In genomic region chr11:96404016-96404604, GRCm38 (mm10) we compare ENCODE assay signal across 14 mouse cellular contexts. TPM values are rescaled to one million over a fixed set of nuclear protein-coding genes. Genes with fewer than 3 reads are reported as not detected.
DNase-seq lines count a peak whose midpoint lies in the region; ATAC-seq lines count a peak whose summit lies in the region.
"Had no signal": no experiment of that assay in that cellular context is flagged by ENCODE, and none has a peak within 500 bp of the region (broad histone marks: within the 10 kb centered on the region; RNA-seq: fewer than 3 reads in every experiment).

No protein-coding gene starts in this region.

- peaks cover 9% of the 10 kb centered on the region for H3K4me1 ChIP-seq in hindbrain, embryonic 16.5 days (ENCODE audit: control insufficient read depth, insufficient read depth, low read depth, low read length)
- no peaks in the 10 kb centered on the region for H3K4me1 ChIP-seq in hindbrain, embryonic 11.5 days (replicated peaks; ENCODE audit: control insufficient read depth, insufficient read depth, low read length)
- peaks cover 58% of the 10 kb centered on the region for H3K4me1 ChIP-seq in neural tube, embryonic 13.5 days (replicated peaks)

- WGBS in hindbrain, embryonic 16.5 days, result 57% methylated on average over 10 of the region's 10 CpGs
- 60% methylated on average over 10 of the region's 10 CpGs for WGBS in hindbrain, embryonic 11.5 days
- WGBS in neural tube, embryonic 13.5 days, result 45% methylated on average over 10 of the region's 10 CpGs

- no peak overlapping the region for H3K4me3 ChIP-seq in hindbrain, embryonic 16.5 days (ENCODE audit: low read length)
- H3K4me3 ChIP-seq in hindbrain, embryonic 11.5 days (ENCODE audit: low read depth, low read length), result no peak overlapping the region
- no peak overlapping the region for H3K4me3 ChIP-seq in neural tube, embryonic 13.5 days
- H3K4me3 ChIP-seq: liver, embryonic 13.5 days had no signal

- H3K27me3 ChIP-seq in hindbrain, embryonic 16.5 days (replicated peaks; ENCODE audit: control insufficient read depth, insufficient read depth, low read length), result no peaks in the 10 kb centered on the region
- H3K27me3 ChIP-seq in hindbrain, embryonic 11.5 days (ENCODE audit: control insufficient read depth, insufficient read depth, low read length), result no peaks in the 10 kb centered on the region
- H3K27me3 ChIP-seq in neural tube, embryonic 13.5 days, result no peaks in the 10 kb centered on the region

- 0 out of 2 replicates have a peak overlapping the region, but pooled peaks have one; percentile 6 for H3K9ac ChIP-seq in hindbrain, embryonic 16.5 days (ENCODE audit: low read depth, low read length)
- H3K9ac ChIP-seq in hindbrain, embryonic 11.5 days (ENCODE audit: low read depth, low read length), result no peak overlapping the region
- H3K9ac ChIP-seq in neural tube, embryonic 13.5 days, result no peak overlapping the region
- H3K9ac ChIP-seq: liver, embryonic 13.5 days had no signal

- no peaks in the 10 kb centered on the region for H3K9me3 ChIP-seq in hindbrain, embryonic 16.5 days (ENCODE audit: control insufficient read depth, low read length)
- no peaks in the 10 kb centered on the region for H3K9me3 ChIP-seq in hindbrain, embryonic 11.5 days (ENCODE audit: control insufficient read depth, low read length)
- no peaks in the 10 kb centered on the region for H3K9me3 ChIP-seq in neural tube, embryonic 13.5 days
- H3K9me3 ChIP-seq: liver, embryonic 13.5 days had no signal

- no peak for ATAC-seq in hindbrain, embryonic 16.5 days
- no peak for ATAC-seq in hindbrain, embryonic 11.5 days (ENCODE audit: low FRiP score)
- no peak for ATAC-seq in neural tube, embryonic 13.5 days (ENCODE audit: low read depth)
- ATAC-seq: activated CD4-positive, CD25-positive, alpha-beta regulatory T cell, adult 4 months had no signal

- no peak overlapping the region for H3K4me2 ChIP-seq in hindbrain, embryonic 16.5 days (ENCODE audit: low read length)
- no peak overlapping the region for H3K4me2 ChIP-seq in hindbrain, embryonic 11.5 days (replicated peaks; ENCODE audit: low read depth, low read length)
- no peak overlapping the region for H3K4me2 ChIP-seq in neural tube, embryonic 13.5 days
- H3K4me2 ChIP-seq: liver, embryonic 13.5 days had no signal

- no peak for DNase-seq in hindbrain, embryonic 11.5 days (ENCODE audit: low spot score)
- DNase-seq in neural tube, embryonic 10.5 days (ENCODE audit: extremely low spot score, low spot score), result no peak
- peak; percentile 7 to 9 for DNase-seq in heart, postnatal 36 days
- DNase-seq in urinary bladder, postnatal 36 days (ENCODE audit: low spot score in 2 of 2), result peak; percentile 53
- DNase-seq in cerebellum, postnatal 36 days, result no peak
- no peak for DNase-seq in ovary, postnatal 14 days (ENCODE audit: low spot score)
- DNase-seq: cerebellum, adult 8-10 months; liver, embryonic 13.5 days had no signal

- H3K36me3 ChIP-seq in hindbrain, embryonic 16.5 days (ENCODE audit: control insufficient read depth, insufficient read depth, low read length), result no peaks in the 10 kb centered on the region
- H3K36me3 ChIP-seq in hindbrain, embryonic 11.5 days (ENCODE audit: control insufficient read depth, insufficient read depth, low read length), result no peaks in the 10 kb centered on the region
- H3K36me3 ChIP-seq in neural tube, embryonic 13.5 days, result no peaks in the 10 kb centered on the region
- H3K36me3 ChIP-seq: liver, embryonic 13.5 days had no signal

- intact Hi-C loops in heart, postnatal 36 days (cut with DNase I), result no loop called here

- H3K27ac ChIP-seq in hindbrain, embryonic 16.5 days (ENCODE audit: low read depth, low read length), result no peak overlapping the region
- no peak overlapping the region for H3K27ac ChIP-seq in hindbrain, embryonic 11.5 days (ENCODE audit: low read depth, low read length)
- H3K27ac ChIP-seq in neural tube, embryonic 13.5 days (replicated peaks), result peak overlapping the region; percentile 61; the same call in 1 of the 2 replicates
- H3K27ac ChIP-seq: liver, embryonic 13.5 days had no signal

RNA-seq across cellular contexts. Expression of gene Hoxb1, which starts 38.6 kb away (rescaled TPM):
- polyA plus RNA-seq in hindbrain, embryonic 16.5 days (2015; fragmentation: Nextera tagmentation; extraction: Ambion mirVana), result 0.21 and 0.35 TPM in 2 replicates
- 7.3 and 8.2 TPM in 2 replicates for polyA plus RNA-seq in hindbrain, embryonic 11.5 days (2014; fragmentation: Nextera tagmentation; extraction: Ambion mirVana)
- polyA plus RNA-seq in neural tube, embryonic 13.5 days (2015; fragmentation: Nextera tagmentation; extraction: Ambion mirVana), result 1.2 and 1.6 TPM in 2 replicates
- total RNA-seq in heart, postnatal 36 days (2021), result not detected
- total RNA-seq: gastrocnemius, postnatal 4 days; layer of hippocampus, postnatal 10 days; monocyte, adult 5-6 weeks had no signal
- polyA plus RNA-seq: activated CD4-positive, CD25-positive, alpha-beta regulatory T cell, adult 4 months had no signal

RNA-seq across cellular contexts. Expression of gene Hoxb2, which starts 53.8 kb away (rescaled TPM):
- polyA plus RNA-seq in hindbrain, embryonic 16.5 days (2015; fragmentation: Nextera tagmentation; extraction: Ambion mirVana), result 20.0 and 20.8 TPM in 2 replicates
- 64.9 and 67.5 TPM in 2 replicates for polyA plus RNA-seq in hindbrain, embryonic 11.5 days (2014; fragmentation: Nextera tagmentation; extraction: Ambion mirVana)
- 63.0 and 67.1 TPM in 2 replicates for polyA plus RNA-seq in neural tube, embryonic 13.5 days (2015; fragmentation: Nextera tagmentation; extraction: Ambion mirVana)
- total RNA-seq in heart, postnatal 36 days (2021), result 1 to 10 TPM in 1 of 2 experiments, under 1 TPM in 1; 0.51 to 1.1 TPM
- total RNA-seq: layer of hippocampus, postnatal 10 days; monocyte, adult 5-6 weeks had no signal
- polyA plus RNA-seq: activated CD4-positive, CD25-positive, alpha-beta regulatory T cell, adult 4 months had no signal

Comparison
In these comparisons a context has a peak if more than half of its experiments do, and no peak if none do; other contexts are left out.
1. DNase-seq: peak in heart, postnatal 36 days (2 of 2) and urinary bladder, postnatal 36 days (2 of 2); none in hindbrain, embryonic 11.5 days (single experiment), neural tube, embryonic 10.5 days (single experiment), cerebellum, postnatal 36 days (0 of 2) and ovary, postnatal 14 days (single experiment).